Mouse (Mus musculus): ENCODE data around the gene Sgpl1.

DNA sequence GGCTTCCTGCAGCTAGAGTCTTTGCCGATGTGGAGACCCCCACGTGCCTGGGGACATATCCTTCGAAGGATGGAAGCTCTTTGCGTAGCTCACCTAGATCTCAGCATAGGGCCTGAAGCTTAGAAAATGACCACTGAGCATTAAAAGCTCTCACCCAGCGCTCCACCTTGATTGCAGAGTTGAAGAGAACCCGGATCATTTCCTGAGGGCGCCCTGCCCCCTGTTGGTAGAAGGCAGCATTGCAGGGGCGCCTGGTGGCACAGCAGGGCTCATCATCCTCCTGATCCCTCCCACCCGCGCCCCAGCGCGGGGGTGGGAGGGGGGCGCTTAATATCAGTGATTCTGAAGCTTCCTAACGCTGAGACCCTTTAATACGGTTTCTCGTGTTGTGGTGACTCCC lies 75.2 kb downstream of the Sgpl1 start:
- TF ChIP-seq MYOG (IDR thresholded peaks at IDR 0.05; ENCODE audit: control insufficient read depth, extremely low read depth, insufficient read length), result no peak
- no peak for TF ChIP-seq USF1 (IDR thresholded peaks at IDR 0.05; ENCODE audit: low read depth)
- TF ChIP-seq CTCF (IDR thresholded peaks at IDR 0.05; ENCODE audit: control insufficient read depth, insufficient read depth, insufficient read length), result peak; percentile 75
- no peak for TF ChIP-seq CEBPB (IDR thresholded peaks at IDR 0.05; ENCODE audit: low read depth)
- TF ChIP-seq FOSL1 (IDR thresholded peaks at IDR 0.05; ENCODE audit: insufficient read depth, low read length, poor library complexity, severe bottlenecking), result no peak
- no peak for TF ChIP-seq MYOD1 (IDR thresholded peaks at IDR 0.05; ENCODE audit: control insufficient read depth, insufficient read length, low read depth)
- no peak for TF ChIP-seq MAX (IDR thresholded peaks at IDR 0.05)

All from C2C12 (cell line).